Mouse (Mus musculus) right cerebral cortex, adult 18-20 months (tissue): Measurements from ENCODE around the gene Krt9.
A peak's percentile ranks its signal among the peaks of the same experiment; 100 is the strongest.
"Not testable (repeated sequence)": the region's sequence is repeated elsewhere in the genome, so short reads cannot be mapped to it uniquely, and the experiment has no call there.

ENCODE experiments used
- DNase-seq: peaks from one replicate; pipeline ENCODE4 v3.0.0; 2022; ENCODE audit warnings: mixed read lengths

Krt9 gene

GRCm38 (mm10) chr11:100192992-100193391, at the start of gene Krt9:
Gene Krt9 (minus strand): TSS chr11:100193246.
- DNase-seq: peak; percentile 79

- DNase-seq: not testable (repeated sequence)
These were observed 47.2 kb upstream of the Krt9 start for GRCm38 (mm10) chr11:100240272-100240671.

- peak; percentile 11 for DNase-seq
These were observed 28.7 kb upstream of the Krt9 start for GRCm38 (mm10) chr11:100221741-100222140.

- no peak for DNase-seq
These were observed 26.3 kb upstream of the Krt9 start for GRCm38 (mm10) chr11:100219304-100219703.

GRCm38 (mm10) chr11:100208542-100208941, 15.5 kb upstream of the Krt9 start:
- no peak for DNase-seq

GRCm38 (mm10) chr11:100207498-100207897, 14.5 kb upstream of the Krt9 start, which contains the start of gene Krt14:
Gene Krt14 (minus strand): TSS chr11:100207548.
- no peak for DNase-seq

- DNase-seq: no peak
These were observed 10.4 kb upstream of the Krt9 start for GRCm38 (mm10) chr11:100203448-100203847.

GRCm38 (mm10) chr11:100202906-100203305, 9.9 kb upstream of the Krt9 start:
- no peak for DNase-seq

- peak; percentile 54 for DNase-seq
These were observed 7.2 kb upstream of the Krt9 start for GRCm38 (mm10) chr11:100200104-100200820.

- DNase-seq: peak; percentile 83
These were observed 5.6 kb upstream of the Krt9 start for GRCm38 (mm10) chr11:100198666-100199065.

GRCm38 (mm10) chr11:100191820-100192219, 1.2 kb downstream of the Krt9 start:
- DNase-seq: no peak

- no peak for DNase-seq
These were observed 6.3 kb downstream of the Krt9 start for GRCm38 (mm10) chr11:100186736-100187135.

GRCm38 (mm10) chr11:100181725-100182124, 11.3 kb downstream of the Krt9 start:
- no peak for DNase-seq

- no peak for DNase-seq
These were observed 13.8 kb downstream of the Krt9 start for GRCm38 (mm10) chr11:100179260-100179659.

GRCm38 (mm10) chr11:100178307-100178706, 14.7 kb downstream of the Krt9 start:
- DNase-seq: no peak

GRCm38 (mm10) chr11:100176791-100177190, 16.3 kb downstream of the Krt9 start:
- no peak for DNase-seq

- DNase-seq: peak; percentile 71
These were observed 24.0 kb downstream of the Krt9 start for GRCm38 (mm10) chr11:100168765-100169762.

GRCm38 (mm10) chr11:100168071-100168470, 25.0 kb downstream of the Krt9 start:
- DNase-seq: no peak

- no peak for DNase-seq
These were observed 28.7 kb downstream of the Krt9 start for GRCm38 (mm10) chr11:100164392-100164791.

GRCm38 (mm10) chr11:100157908-100158477, 35.1 kb downstream of the Krt9 start:
- DNase-seq: no peak

GRCm38 (mm10) chr11:100157331-100157730, 35.7 kb downstream of the Krt9 start:
- DNase-seq: no peak

GRCm38 (mm10) chr11:100155497-100156255, 37.4 kb downstream of the Krt9 start:
- no peak for DNase-seq
